Mouse (Mus musculus) heart, embryonic 16.5 days (tissue): Measurements from ENCODE around the gene Itsn1. TPM values are rescaled to one million over a fixed set of nuclear protein-coding genes. Genes with fewer than 3 reads are reported as not detected.
A peak's percentile ranks its signal among the peaks of the same experiment; 100 is the strongest.

ENCODE experiments used
- ATAC-seq: fragments of 200-750 bp; cut with Nextera tagmentation; replicated peaks from 2 replicates; pipeline ENCODE4 v1.8.0; 2017; ENCODE audit warnings: moderate number of reproducible peaks; ENCODE audit not compliant: insufficient read depth, low FRiP score; ENCODE audit errors: extremely low read depth
- H3K27ac ChIP-seq: fragments of 300-500 bp; sonication (generic); 2 replicates; pipeline ENCODE4 v1.5.1; 2014; ENCODE audit warnings: mild to moderate bottlenecking, low read length, control low read depth, moderate library complexity
- H3K27me3 ChIP-seq: fragments of 300-500 bp; sonication (generic); 2 replicates; pipeline ENCODE4 v1.6.1; 2014; ENCODE audit warnings: low read length, mixed read lengths; ENCODE audit not compliant: control insufficient read depth, insufficient read depth
- H3K36me3 ChIP-seq: fragments of 300-500 bp; sonication (generic); 2 replicates; pipeline ENCODE4 v1.6.1; 2014; ENCODE audit not compliant: control insufficient read depth, insufficient read depth
- H3K4me1 ChIP-seq: fragments of 300-500 bp; sonication (generic); 2 replicates; pipeline ENCODE4 v1.6.1; 2014; ENCODE audit warnings: low read length, mixed read lengths; ENCODE audit not compliant: control insufficient read depth, insufficient read depth
- H3K4me2 ChIP-seq: fragments of 300-500 bp; sonication (generic); 2 replicates; pipeline ENCODE4 v1.6.1; 2014; ENCODE audit warnings: low read depth, mild to moderate bottlenecking, control low read depth, low read length
- H3K4me3 ChIP-seq: fragments of 300-500 bp; sonication (generic); 2 replicates; pipeline ENCODE4 v1.5.1; 2014; ENCODE audit warnings: mild to moderate bottlenecking, control low read depth, low read length
- H3K9ac ChIP-seq: fragments of 300-500 bp; sonication (generic); 2 replicates; pipeline ENCODE4 v1.6.1; 2014; ENCODE audit warnings: low read length, control low read depth
- H3K9me3 ChIP-seq: fragments of 300-500 bp; sonication (generic); replicated peaks from 2 replicates; pipeline ENCODE4 v1.6.1; 2016; ENCODE audit warnings: low read length; ENCODE audit not compliant: control insufficient read depth
- WGBS: fragments of 180-500 bp; shearing (Covaris S2); extraction: QIAGEN DNeasy Blood & Tissue Kit; methylation state at CpG from one replicate; pipeline ENCODE4 v1.1.7; 2014; 5-methylcytosine and 5-hydroxymethylcytosine counted together
- polyA plus RNA-seq: library from polyadenylated mRNA; unstranded; fragments of >200 nt; fragmentation: Nextera tagmentation; extraction: Ambion mirVana; gene quantifications from 2 replicates; pipeline ENCODE4 v1.2.1, GENCODE M21; 2015

Gene Itsn1
- polyA plus RNA-seq, 1 experiment from 2014 or later, result 14.2 TPM

DNA sequence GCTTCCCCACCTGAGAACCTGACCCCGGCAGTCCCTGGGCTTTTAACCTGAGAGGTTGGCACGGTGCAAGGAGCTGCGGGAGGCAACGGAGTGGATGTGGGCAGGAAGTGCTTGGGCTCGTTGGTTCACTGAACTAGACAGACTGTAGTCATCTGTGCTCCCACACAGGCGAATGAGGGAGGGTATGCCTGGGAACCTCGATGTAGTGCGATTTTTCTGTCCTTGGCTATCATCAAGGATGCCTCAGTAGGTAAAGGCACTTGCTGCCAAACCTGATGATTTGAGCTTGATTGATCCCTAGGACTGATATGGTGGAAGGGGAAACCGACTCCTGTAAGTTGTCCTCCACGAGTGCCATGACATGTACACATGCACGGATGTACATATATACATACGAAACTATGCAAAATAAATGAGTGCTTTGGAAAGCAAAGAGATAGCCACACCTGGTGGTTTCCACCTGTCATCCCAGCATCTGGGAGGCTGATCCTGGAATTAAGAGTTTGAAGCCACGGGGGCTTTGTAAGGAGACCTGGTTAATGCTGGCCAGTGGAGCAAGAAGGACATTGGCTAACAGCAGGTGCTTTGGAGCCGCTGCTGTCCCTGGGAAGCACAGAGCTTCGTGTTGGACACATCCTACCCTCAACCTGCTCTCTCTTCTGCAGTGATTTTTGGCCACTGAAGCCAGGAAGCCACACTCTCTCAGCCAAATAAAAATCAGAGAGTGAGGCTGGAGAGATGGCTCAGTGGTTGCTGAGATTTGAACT, 180.7 kb downstream of the Itsn1 start:
- no peak overlapping the region for H3K9ac ChIP-seq
- H3K27ac ChIP-seq, result no peak overlapping the region
- H3K4me3 ChIP-seq, result no peak overlapping the region
- ATAC-seq, result no peak
- no peaks in the 10 kb centered on the region for H3K9me3 ChIP-seq
- no peaks in the 10 kb centered on the region for H3K27me3 ChIP-seq
- no peaks in the 10 kb centered on the region for H3K36me3 ChIP-seq
- no peaks in the 10 kb centered on the region for H3K4me1 ChIP-seq
- no peak overlapping the region for H3K4me2 ChIP-seq
- WGBS, result 86% methylated on average over 15 of the region's 15 CpGs

DNA sequence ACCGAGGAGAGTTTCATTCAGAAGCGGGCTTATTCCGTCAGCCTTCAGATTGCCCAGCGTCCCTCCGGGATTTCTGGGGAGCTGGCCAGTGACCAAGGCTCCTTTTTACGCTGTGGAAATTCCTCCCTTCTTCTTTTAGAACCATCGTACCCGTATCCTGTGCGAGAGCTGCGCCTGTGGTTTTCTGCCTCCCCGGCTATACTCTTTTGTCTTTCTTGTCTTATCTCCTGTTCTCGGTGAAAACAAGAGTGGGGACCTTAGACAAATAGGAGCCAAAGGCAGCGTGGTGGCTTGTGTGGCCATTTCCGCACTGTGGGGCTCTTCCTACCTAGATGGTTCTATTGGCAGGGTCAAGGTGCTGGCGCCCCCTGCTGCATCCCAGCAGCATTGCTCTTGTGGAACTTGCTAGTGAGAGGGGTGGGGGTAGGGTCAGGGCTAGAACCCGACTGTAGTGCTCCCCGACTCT, 188.6 kb downstream of the Itsn1 start:
- Histone ChIP-seq H3K4me2 (peak overlapping the region; percentile 73), H3K27me3 (no peaks in the 10 kb centered on the region), H3K9me3 (no peaks in the 10 kb centered on the region), H3K4me3 (peak overlapping the region; percentile 47), H3K9ac (peak overlapping the region; percentile 57), H3K4me1 (no peaks in the 10 kb centered on the region), H3K36me3 (peaks cover under 1% of the 10 kb centered on the region; the same call in 1 of the 2 replicates), H3K27ac (no peak overlapping the region)
- WGBS, result 9% methylated on average over 17 of the region's 17 CpGs
- peak; percentile 82 for ATAC-seq

- WGBS, result 62% methylated on average over 4 of the region's 4 CpGs
- no peak overlapping the region for H3K27ac ChIP-seq
- ATAC-seq, result no peak
These were observed 189.4 kb downstream of the Itsn1 start for GRCm38 (mm10) chr16:91918461-91918860.

DNA sequence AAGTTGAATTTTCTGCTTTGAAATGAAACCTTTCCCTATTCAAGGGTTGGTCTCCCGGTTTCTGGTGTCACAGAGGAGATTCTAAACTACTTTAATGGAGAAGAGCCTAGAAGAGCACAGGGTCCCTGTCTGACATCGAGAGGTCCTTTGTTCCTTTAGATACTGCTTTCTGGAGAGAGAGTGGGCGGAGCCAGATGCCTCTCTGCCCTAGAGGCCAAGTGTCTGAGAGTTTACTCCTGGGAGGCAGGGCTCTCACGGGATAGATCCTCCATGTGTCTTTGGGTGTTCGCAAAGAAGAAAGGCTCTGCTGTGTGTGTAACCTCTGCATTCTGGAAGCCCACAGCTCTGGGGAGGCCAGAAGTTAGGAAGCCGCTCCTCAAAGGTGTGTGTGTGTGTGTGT, 190.0 kb downstream of the Itsn1 start:
- Histone ChIP-seq H3K4me3 (no peak overlapping the region), H3K27ac (no peak overlapping the region), H3K4me1 (no peaks in the 10 kb centered on the region), H3K9me3 (no peaks in the 10 kb centered on the region), H3K9ac (no peak overlapping the region), H3K27me3 (no peaks in the 10 kb centered on the region), H3K4me2 (no peak overlapping the region), H3K36me3 (peaks cover 11% of the 10 kb centered on the region)
- no peak for ATAC-seq
- 58% methylated on average over 6 of the region's 6 CpGs for WGBS

More at GRCm38 (mm10) chr16:91918461-91918860, 189.4 kb downstream of the Itsn1 start:
- Histone ChIP-seq H3K9ac (no peak overlapping the region), H3K27me3 (no peaks in the 10 kb centered on the region), H3K4me1 (no peaks in the 10 kb centered on the region), H3K36me3 (peaks cover 5% of the 10 kb centered on the region), H3K4me2 (no peak overlapping the region), H3K9me3 (no peaks in the 10 kb centered on the region), H3K4me3 (no peak overlapping the region)

GRCm38 (mm10) chr16:91921340-91921739, 192.3 kb downstream of the Itsn1 start:
- Histone ChIP-seq H3K4me3 (no peak overlapping the region), H3K4me1 (no peaks in the 10 kb centered on the region), H3K36me3 (peaks cover 34% of the 10 kb centered on the region), H3K4me2 (no peak overlapping the region), H3K27me3 (no peaks in the 10 kb centered on the region), H3K27ac (no peak overlapping the region), H3K9ac (no peak overlapping the region), H3K9me3 (no peaks in the 10 kb centered on the region)
- WGBS, result 89% methylated on average over 11 of the region's 11 CpGs
- no peak for ATAC-seq

DNA sequence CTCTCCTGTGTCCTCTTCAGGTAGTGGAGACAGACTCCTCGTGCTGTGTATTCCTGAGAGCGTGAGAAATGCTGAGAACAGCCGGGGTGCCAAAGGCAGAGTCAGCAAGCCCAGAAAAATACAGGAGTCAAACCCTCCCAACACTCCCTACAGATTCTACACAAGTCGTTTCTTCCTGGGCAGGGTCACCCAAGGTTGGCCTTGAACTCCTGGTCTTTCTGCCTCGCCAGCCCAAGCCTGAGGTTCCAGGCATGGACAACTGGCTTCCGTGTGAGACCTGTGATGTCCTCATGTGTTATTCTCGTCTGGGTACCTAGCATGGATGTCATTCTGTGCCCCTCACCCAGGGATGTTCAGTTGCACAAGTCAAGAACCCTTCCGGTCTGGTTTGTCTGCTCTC, 193.9 kb downstream of the Itsn1 start:
- no peaks in the 10 kb centered on the region for H3K4me1 ChIP-seq

GRCm38 (mm10) chr16:91924426-91924825, 195.3 kb downstream of the Itsn1 start:
- no peak overlapping the region for H3K27ac ChIP-seq
- 80% methylated on average over 8 of the region's 8 CpGs for WGBS
- ATAC-seq, result no peak
- no peak overlapping the region for H3K4me2 ChIP-seq
- no peaks in the 10 kb centered on the region for H3K9me3 ChIP-seq
- H3K9ac ChIP-seq, result no peak overlapping the region
- H3K4me1 ChIP-seq, result no peaks in the 10 kb centered on the region; the same call in 1 of the 2 replicates
- H3K27me3 ChIP-seq, result no peaks in the 10 kb centered on the region
- H3K4me3 ChIP-seq, result no peak overlapping the region
- H3K36me3 ChIP-seq, result peaks cover 64% of the 10 kb centered on the region

More for the DNA sequence above, 193.9 kb downstream of the Itsn1 start:
- Histone ChIP-seq H3K36me3 (peaks cover 50% of the 10 kb centered on the region), H3K9me3 (no peaks in the 10 kb centered on the region), H3K4me3 (no peak overlapping the region), H3K9ac (no peak overlapping the region), H3K27me3 (no peaks in the 10 kb centered on the region), H3K27ac (no peak overlapping the region), H3K4me2 (no peak overlapping the region)
- 69% methylated on average over 8 of the region's 8 CpGs for WGBS
- no peak for ATAC-seq

DNA sequence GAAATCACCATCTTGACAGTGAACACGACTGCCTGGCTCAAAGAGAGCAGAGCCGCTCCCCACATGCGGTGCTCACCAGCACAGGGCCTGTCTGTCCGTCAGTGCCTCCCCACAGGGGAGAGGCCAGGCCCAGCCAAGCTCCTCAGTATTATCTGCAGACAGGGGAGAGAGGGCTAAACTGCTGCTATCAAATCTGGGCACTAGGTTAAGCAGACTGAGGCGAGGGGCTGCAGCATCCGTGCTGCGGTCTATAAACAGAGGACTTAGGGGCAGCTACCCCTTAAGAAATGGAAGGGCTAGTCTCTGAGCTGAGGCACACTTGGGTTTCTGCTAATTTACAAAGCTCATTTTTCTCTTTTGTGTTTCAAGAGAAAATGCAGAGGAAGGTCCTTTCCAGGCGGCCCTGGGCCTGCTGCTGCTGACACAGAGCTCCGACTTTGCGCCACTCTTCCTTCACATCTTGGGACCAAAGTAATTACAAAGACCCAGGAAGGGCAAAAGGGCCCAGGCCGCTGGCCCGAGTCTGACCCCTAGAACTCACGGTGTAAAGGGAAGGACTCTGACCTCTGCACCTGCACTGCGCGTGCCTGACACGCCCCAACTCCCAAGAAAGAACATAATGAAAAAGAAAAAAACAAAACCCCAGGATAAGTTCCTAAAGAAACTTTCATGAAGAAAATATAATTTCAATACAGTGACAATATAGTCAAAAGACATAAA, 199.0 kb downstream of the Itsn1 start:
- no peak overlapping the region for H3K4me2 ChIP-seq
- H3K9ac ChIP-seq, result no peak overlapping the region
- peaks cover 63% of the 10 kb centered on the region for H3K36me3 ChIP-seq
- no peak overlapping the region for H3K27ac ChIP-seq
- H3K27me3 ChIP-seq, result no peaks in the 10 kb centered on the region
- H3K4me3 ChIP-seq, result no peak overlapping the region
- H3K9me3 ChIP-seq, result no peaks in the 10 kb centered on the region
- ATAC-seq, result no peak
- WGBS, result 88% methylated on average over 16 of the region's 16 CpGs
- H3K4me1 ChIP-seq, result peaks cover 9% of the 10 kb centered on the region
